Mouse (Mus musculus): ENCODE results near the gene Fam129b. TPM values are rescaled to one million over a fixed set of nuclear protein-coding genes. Genes with fewer than 3 reads are reported as not detected.

Gene Fam129b
- polyA plus RNA-seq, 1 experiment from 2014 or later: 12.4 TPM

DNA sequence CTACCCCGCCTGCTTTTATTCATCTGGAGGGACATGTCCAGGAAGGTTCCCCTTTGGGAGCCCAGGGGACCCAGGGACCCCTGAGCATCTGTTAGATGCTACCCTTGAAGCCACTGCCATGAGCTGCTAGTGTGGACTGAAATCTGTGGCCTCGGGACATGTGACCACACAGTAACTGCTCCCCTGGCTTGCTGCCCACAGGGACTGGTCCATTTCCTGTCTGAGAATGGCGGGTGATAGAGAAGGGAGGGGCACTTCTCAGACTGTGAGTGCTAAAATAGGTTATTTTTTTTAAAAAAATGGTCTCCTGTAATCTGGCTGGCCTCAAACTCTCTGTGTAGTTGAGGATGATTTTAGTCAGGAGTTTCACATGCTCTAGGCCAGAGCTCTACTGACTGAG lies 5.8 kb downstream of the Fam129b start:
- Histone ChIP-seq H3K4me1 (peaks cover 76% of the 10 kb centered on the region), H3K9ac (no peak overlapping the region), H3K4me3 (no peak overlapping the region), H3K9me3 (replicated peaks) (no peaks in the 10 kb centered on the region), H3K4me2 (no peak overlapping the region), H3K27ac (peak overlapping the region; percentile 71), H3K27me3 (replicated peaks) (peaks cover 12% of the 10 kb centered on the region; the same call in 1 of the 2 replicates), H3K36me3 (no peaks in the 10 kb centered on the region)
- ATAC-seq: no peak
- 12% methylated on average over 3 of the region's 3 CpGs for WGBS (ENCODE audit: insufficient replicate concordance)

DNA sequence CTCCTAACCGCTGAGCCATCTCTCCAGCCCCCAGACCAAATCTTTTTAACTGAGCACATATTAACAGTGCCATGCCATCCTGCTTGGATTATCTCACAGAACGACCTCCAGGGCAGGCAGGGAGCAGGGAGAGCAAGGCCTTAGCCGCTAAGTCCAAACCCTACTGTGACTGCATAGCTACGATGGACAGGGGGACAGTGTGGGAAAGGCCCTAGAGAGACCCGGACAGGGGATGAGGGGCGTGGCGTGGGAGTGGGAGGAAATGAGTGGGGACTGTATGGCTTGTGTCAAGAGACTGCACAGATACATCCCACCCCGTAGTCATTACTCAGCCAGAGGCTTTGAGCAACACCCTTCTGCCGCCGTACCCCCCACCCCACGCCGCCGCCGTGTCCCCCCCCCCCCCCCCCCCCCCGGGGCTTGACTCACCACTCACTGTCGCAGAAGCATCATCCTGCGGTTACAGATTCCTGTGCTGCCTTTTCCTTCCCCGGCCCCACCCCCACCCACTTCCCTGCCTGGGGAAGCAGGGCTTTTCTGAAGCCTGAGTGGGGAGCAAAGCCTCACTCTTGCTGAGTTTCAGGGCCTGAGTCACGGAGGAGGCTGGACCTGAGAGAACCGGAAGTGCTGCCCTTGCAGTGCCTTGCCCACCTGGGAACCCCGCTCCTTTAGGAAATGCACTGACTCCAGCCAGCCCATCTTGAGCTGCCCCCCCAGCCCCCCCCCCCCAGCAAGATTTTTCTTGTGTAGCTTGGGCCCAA lies 6.5 kb downstream of the Fam129b start:
- Histone ChIP-seq H3K9ac (0 out of 2 replicates have a peak overlapping the region, but pooled peaks have one; percentile 9), H3K4me2 (peak overlapping the region; percentile 27), H3K27ac (peak overlapping the region; percentile 71), H3K4me1 (peaks cover 73% of the 10 kb centered on the region), H3K9me3 (replicated peaks) (no peaks in the 10 kb centered on the region), H3K27me3 (replicated peaks) (0 out of 2 replicates have a peak, but pooled peaks cover 5% of the 10 kb centered on the region), H3K36me3 (no peaks in the 10 kb centered on the region), H3K4me3 (0 out of 2 replicates have a peak overlapping the region, but pooled peaks have one; percentile 3)
- 17% methylated on average over 15 of the region's 21 CpGs for WGBS (ENCODE audit: insufficient replicate concordance)
- no peak for ATAC-seq

DNA sequence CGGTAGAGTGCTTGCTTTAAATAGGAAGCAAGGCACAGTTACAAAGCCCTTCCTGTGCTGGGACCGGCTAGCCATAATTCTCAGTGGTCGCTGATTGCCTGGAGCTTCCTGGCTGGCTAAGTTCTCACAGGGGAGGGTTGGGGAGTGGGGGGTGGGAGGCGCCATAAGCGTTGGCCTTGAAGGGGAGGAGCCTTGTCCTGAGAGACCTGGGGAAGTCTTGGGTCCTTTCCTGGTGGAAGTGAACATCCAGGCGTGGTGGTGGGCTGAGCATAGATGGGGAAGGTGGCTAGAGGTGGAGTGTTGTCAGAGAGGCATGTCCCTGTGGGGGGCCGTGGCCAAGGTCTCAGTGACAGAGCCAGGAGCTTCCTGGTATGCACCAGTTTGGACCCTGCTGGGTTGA lies 8.8 kb downstream of the Fam129b start:
- Histone ChIP-seq H3K36me3 (no peaks in the 10 kb centered on the region), H3K27ac (0 out of 2 replicates have a peak overlapping the region, but pooled peaks have one; percentile 15)

DNA sequence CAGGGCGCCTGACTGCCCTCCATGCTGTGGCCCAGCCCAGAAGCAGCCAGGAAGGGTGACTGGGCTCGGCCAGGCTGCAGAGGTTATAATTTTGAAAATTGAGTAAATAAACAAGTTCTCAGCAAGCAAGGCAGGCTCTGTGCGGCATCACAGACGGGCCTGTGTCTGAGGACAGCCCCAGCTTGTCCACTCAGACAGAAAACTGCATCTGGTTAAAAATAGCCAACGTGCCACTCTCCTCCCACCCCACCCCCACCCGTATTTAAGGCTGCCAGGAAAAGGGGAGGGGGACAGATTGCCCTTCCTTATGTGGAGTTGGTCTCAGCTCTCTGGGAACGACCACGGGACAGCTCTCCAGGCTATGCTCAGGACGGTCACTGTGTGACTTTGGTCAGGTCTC lies 12.1 kb downstream of the Fam129b start:
- Histone ChIP-seq H3K36me3 (no peaks in the 10 kb centered on the region), H3K4me2 (no peak overlapping the region), H3K4me3 (no peak overlapping the region), H3K9ac (no peak overlapping the region), H3K27me3 (replicated peaks) (no peaks in the 10 kb centered on the region), H3K27ac (peak overlapping the region; percentile 63; the same call in 1 of the 2 replicates), H3K4me1 (peaks cover 76% of the 10 kb centered on the region), H3K9me3 (replicated peaks) (no peaks in the 10 kb centered on the region)
- no peak for ATAC-seq
- WGBS (ENCODE audit: insufficient replicate concordance): 34% methylated on average over 9 of the region's 9 CpGs

More for the DNA sequence above, 8.8 kb downstream of the Fam129b start:
- H3K4me1 ChIP-seq: peaks cover 76% of the 10 kb centered on the region
- H3K9ac ChIP-seq: no peak overlapping the region
- no peak overlapping the region for H3K4me3 ChIP-seq
- no peak overlapping the region for H3K4me2 ChIP-seq
- no peaks in the 10 kb centered on the region for H3K9me3 ChIP-seq (replicated peaks)
- WGBS (ENCODE audit: insufficient replicate concordance): 17% methylated on average over 7 of the region's 7 CpGs
- H3K27me3 ChIP-seq (replicated peaks): no peaks in the 10 kb centered on the region
- no peak for ATAC-seq

DNA sequence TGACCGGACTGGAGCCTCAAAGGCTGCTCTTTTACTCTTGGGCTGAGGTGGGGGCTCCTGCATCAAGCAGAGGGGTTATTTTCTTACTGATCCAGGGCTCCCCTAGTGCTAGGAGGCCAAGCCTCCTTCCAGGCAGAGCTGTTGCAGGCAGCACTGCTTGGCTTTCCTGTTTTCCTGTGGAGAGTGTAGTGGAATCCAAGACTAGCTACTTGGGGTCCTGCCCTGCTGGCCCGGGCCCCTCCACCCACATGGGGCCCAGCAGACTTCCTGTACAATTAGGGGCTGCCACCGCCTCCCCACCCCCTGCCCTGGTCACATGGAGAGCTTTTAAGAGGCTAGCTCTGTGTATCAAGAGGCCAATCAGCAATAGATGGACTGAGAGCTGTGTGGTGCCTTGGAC lies 12.6 kb downstream of the Fam129b start:
- Histone ChIP-seq H3K4me1 (peaks cover 77% of the 10 kb centered on the region), H3K4me2 (no peak overlapping the region; the same call in 1 of the 2 replicates), H3K4me3 (no peak overlapping the region), H3K9me3 (replicated peaks) (no peaks in the 10 kb centered on the region), H3K9ac (no peak overlapping the region), H3K27me3 (replicated peaks) (no peaks in the 10 kb centered on the region), H3K27ac (peak overlapping the region; percentile 63; the same call in 1 of the 2 replicates), H3K36me3 (no peaks in the 10 kb centered on the region)
- WGBS (ENCODE audit: insufficient replicate concordance): 20% methylated on average over 3 of the region's 3 CpGs
- no peak for ATAC-seq

DNA sequence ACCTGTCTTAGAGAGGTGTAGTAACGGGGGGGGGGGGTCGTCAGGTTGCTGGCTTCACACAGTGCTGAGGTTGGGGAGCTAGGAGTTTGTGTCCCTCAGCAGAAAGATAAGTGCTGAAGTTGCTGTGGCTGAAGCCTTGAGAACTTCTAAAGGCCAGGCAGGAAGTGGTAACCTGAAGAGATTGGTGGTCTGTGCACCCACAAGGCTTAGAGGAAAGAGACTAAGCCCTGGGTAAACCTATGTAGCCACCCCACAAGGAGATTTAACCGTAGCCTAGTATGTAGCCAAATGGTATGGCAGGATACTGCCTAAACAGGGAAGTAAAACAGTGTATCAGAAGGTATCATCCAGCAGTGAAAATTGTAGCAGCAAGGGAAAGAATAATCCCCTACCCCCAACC lies 14.4 kb downstream of the Fam129b start:
- Histone ChIP-seq H3K4me1 (peaks cover 69% of the 10 kb centered on the region), H3K27ac (no peak overlapping the region), H3K9ac (no peak overlapping the region), H3K27me3 (replicated peaks) (no peaks in the 10 kb centered on the region), H3K36me3 (no peaks in the 10 kb centered on the region), H3K4me2 (no peak overlapping the region), H3K9me3 (replicated peaks) (no peaks in the 10 kb centered on the region), H3K4me3 (no peak overlapping the region)
- ATAC-seq: no peak
- WGBS (ENCODE audit: insufficient replicate concordance): 34% methylated on average over 3 of the region's 3 CpGs

DNA sequence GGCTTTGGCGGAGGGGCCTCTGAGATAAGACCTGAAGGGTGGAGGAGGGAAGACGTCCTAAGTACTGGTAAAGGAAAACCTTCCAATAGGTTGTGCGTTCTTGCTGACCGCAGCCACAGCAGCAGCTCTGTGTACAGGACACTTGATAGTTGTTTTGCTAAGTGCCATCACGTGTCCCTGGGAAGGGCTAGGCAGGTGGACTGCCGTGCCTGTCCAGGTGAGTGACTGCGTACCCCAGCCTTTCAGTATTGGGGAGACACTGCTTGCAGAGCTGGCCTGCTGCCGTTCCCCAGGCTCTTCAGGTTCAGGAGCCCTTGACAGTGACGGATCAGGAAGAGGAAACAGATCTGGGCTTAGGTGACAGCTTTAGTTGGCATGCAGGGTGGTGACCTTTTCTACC lies 15.4 kb downstream of the Fam129b start:
- H3K9me3 ChIP-seq (replicated peaks): no peaks in the 10 kb centered on the region
- 38% methylated on average over 9 of the region's 9 CpGs for WGBS (ENCODE audit: insufficient replicate concordance)
- H3K4me1 ChIP-seq: peaks cover 79% of the 10 kb centered on the region
- ATAC-seq: no peak; the same call in 1 of the 2 replicates
- H3K27me3 ChIP-seq (replicated peaks): no peaks in the 10 kb centered on the region
- H3K36me3 ChIP-seq: no peaks in the 10 kb centered on the region
- no peak overlapping the region for H3K4me3 ChIP-seq
- H3K9ac ChIP-seq: no peak overlapping the region; the same call in 1 of the 2 replicates
- H3K27ac ChIP-seq: 0 out of 2 replicates have a peak overlapping the region, but pooled peaks have one; percentile 31
- H3K4me2 ChIP-seq: peak overlapping the region; percentile 19

DNA sequence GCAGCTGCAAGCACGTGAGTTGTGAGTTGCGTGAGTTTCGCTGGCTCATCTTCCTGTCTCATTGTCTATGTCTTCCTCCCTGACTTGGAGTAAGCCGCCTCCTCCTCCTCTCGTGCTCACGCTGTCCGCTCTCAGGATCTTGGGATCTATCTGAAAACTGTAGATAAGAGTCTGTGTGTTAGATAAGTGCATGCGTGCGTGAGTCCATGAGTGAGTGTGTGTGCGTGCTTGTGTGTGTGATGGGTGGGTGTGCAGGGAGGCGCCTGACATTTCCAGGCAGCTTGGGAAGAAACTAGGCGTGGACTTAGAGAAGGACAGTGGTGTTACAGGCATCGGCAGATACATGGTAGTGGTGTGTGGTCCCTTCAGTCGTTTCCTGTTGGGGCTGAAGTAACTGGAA lies 16.6 kb downstream of the Fam129b start:
- Histone ChIP-seq H3K9ac (no peak overlapping the region), H3K36me3 (no peaks in the 10 kb centered on the region), H3K27ac (no peak overlapping the region), H3K9me3 (replicated peaks) (no peaks in the 10 kb centered on the region), H3K4me1 (peaks cover 87% of the 10 kb centered on the region), H3K4me3 (no peak overlapping the region), H3K27me3 (replicated peaks) (no peaks in the 10 kb centered on the region), H3K4me2 (no peak overlapping the region)
- 34% methylated on average over 14 of the region's 14 CpGs for WGBS (ENCODE audit: insufficient replicate concordance)
- ATAC-seq: no peak

DNA sequence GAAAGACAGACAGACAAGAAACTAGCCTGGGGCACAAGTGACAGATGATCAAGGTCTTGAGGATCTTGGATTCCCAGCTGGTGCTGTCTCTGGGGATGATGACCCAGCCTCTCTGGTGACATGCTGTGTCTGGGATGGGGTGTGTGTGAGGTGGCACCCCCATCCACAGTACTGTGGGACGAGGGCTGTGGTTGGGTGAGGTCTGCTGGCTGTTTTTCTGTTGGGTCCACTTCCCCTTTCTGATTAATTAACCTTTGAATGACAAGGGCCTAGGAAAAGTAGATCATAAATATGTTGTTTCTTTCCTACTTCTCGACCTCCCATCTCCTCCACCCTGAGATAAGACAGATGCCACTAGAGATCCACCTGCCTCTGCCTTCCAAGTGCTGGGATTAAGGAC lies 18.2 kb downstream of the Fam129b start:
- Histone ChIP-seq H3K4me3 (no peak overlapping the region), H3K27me3 (replicated peaks) (no peaks in the 10 kb centered on the region), H3K9me3 (replicated peaks) (no peaks in the 10 kb centered on the region), H3K4me1 (peaks cover 89% of the 10 kb centered on the region), H3K4me2 (no peak overlapping the region), H3K9ac (no peak overlapping the region), H3K36me3 (no peaks in the 10 kb centered on the region), H3K27ac (no peak overlapping the region)
- 13% methylated on average over 2 of the region's 2 CpGs for WGBS (ENCODE audit: insufficient replicate concordance)
- ATAC-seq: no peak

DNA sequence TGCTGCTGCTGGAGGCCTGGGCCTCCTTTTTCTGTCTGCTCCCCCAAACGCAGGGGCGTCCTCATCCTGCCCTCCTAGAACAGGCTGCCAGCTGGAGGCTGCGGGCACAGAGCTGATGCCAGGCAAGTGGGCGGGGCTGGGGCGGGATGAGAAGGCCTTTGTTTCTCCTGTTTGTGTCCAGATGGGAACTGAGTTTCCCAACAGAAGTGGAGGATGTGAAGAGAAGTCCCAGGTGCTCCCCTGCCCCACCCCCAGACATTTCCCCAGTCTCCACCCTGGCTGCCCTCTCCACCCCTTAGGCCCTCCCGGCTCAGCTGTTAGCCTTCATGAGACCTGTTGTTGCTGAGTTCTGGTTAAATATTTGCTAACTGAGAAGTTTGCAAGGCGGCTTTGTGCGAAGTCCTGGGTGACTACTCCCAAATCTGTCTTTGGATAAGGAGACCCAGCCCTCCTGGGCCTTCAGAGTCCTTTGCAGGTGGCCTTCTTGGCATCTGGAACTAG lies 19.7 kb downstream of the Fam129b start:
- peak overlapping the region; percentile 33; the same call in 1 of the 2 replicates for H3K27ac ChIP-seq
- H3K9ac ChIP-seq: no peak overlapping the region

DNA sequence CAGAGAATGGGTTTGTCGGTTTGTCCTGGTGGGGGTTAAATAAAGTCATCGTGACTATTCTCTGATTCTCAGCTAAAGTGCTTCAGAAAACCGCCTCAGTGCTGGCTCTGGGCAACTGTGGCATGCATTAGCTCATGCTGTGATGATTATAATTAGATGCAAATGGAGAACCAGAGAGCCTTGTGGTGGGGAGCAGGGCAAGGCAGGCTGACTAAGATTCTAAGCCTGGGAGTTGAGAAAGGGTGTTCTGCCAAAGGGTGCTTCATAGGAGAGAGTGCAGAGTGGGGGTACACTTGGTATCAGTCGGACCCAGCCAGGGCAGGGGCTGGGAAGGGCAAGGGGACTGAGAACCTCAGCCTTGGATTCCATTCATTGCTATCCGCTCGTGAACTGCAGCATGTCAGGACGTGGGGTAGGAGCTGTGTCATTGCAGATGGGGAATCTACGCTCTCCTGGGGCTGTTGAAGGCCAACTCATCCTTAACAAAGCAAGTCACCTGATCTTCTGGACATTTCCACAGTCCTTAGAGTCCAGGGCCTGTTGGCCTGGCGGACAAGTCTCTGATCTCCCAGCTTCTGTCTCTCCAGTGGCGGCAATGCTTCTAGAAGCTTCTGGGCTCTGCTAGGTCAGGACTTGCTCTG lies 20.7 kb downstream of the Fam129b start:
- Histone ChIP-seq H3K4me2 (no peak overlapping the region), H3K36me3 (no peaks in the 10 kb centered on the region), H3K9me3 (replicated peaks) (no peaks in the 10 kb centered on the region), H3K27me3 (replicated peaks) (no peaks in the 10 kb centered on the region), H3K4me1 (peaks cover 74% of the 10 kb centered on the region), H3K27ac (no peak overlapping the region), H3K9ac (no peak overlapping the region), H3K4me3 (no peak overlapping the region)
- 63% methylated on average over 10 of the region's 10 CpGs for whole genome bisulfite sequencing (ENCODE audit: insufficient replicate concordance)
- ATAC-seq: no peak

More for the DNA sequence above, 19.7 kb downstream of the Fam129b start:
- 72% methylated on average over 7 of the region's 8 CpGs for WGBS (ENCODE audit: insufficient replicate concordance)
- Histone ChIP-seq H3K27me3 (replicated peaks) (no peaks in the 10 kb centered on the region), H3K36me3 (no peaks in the 10 kb centered on the region), H3K9me3 (replicated peaks) (no peaks in the 10 kb centered on the region), H3K4me1 (peaks cover 77% of the 10 kb centered on the region), H3K4me2 (0 out of 2 replicates have a peak overlapping the region, but pooled peaks have one; percentile 8), H3K4me3 (no peak overlapping the region)
- ATAC-seq: no peak

DNA sequence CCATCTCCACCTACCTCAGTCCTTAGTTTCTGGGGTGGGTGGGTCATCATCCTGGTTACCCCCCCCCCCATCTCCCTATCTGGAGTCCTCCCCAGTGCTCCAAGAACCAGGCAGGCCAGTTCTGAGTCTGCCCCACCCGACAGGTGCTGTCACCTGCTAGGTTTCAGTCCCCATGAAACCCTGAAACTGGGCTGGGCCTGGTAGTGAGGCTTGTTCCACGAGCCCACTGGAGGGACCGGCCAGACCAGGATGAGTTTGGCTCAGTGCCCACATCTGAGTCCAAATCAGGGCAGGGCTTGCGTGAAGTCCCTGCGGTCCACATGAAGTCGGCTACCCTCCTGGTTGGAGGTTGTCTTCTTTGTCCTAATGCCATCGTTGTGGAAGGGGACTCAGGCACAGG lies 23.1 kb downstream of the Fam129b start:
- no peak overlapping the region for H3K4me2 ChIP-seq
- no peak overlapping the region for H3K27ac ChIP-seq
- no peaks in the 10 kb centered on the region for H3K9me3 ChIP-seq (replicated peaks)
- H3K4me3 ChIP-seq: no peak overlapping the region
- H3K4me1 ChIP-seq: peaks cover 67% of the 10 kb centered on the region
- H3K36me3 ChIP-seq: no peaks in the 10 kb centered on the region
- no peaks in the 10 kb centered on the region for H3K27me3 ChIP-seq (replicated peaks)
- no peak overlapping the region for H3K9ac ChIP-seq
- 82% methylated on average over 7 of the region's 7 CpGs for WGBS (ENCODE audit: insufficient replicate concordance)
- no peak for ATAC-seq

Data from liver, embryonic 12.5 days (tissue).